Mouse (Mus musculus): ENCODE measurements around the gene Atg4a-ps.

Atg4a-ps gene

DNA sequence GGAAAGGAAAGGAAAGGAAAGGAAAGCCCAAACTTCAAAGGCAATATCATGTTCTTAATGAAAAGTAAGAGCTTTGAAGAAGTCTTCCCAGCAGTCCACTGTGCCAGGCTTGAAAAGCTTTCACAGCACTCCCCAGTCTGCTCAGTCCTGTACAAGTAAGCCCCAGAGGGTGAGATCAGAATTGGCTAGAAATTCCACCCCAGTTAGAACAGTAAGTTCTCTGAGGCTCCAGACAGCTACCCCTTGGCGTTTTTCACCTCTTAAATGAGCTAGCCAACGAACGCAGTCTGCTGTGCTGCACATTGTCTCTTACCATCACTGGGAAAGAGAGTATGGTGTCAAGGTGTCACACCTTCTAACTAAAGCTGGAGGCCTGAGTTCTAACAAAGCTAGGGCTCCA lies 18.2 kb downstream of the Atg4a-ps start:
- DNase-seq (ENCODE audit: low spot score in 2 of 2): no peak

GRCm38 (mm10) chr3:103626481-103626880 lies 19.4 kb downstream of the Atg4a-ps start:
- no peak for DNase-seq (ENCODE audit: low spot score in 2 of 2)

GRCm38 (mm10) chr3:103625169-103625568 lies 20.7 kb downstream of the Atg4a-ps start:
- DNase-seq (ENCODE audit: low spot score in 2 of 2): no peak

DNA sequence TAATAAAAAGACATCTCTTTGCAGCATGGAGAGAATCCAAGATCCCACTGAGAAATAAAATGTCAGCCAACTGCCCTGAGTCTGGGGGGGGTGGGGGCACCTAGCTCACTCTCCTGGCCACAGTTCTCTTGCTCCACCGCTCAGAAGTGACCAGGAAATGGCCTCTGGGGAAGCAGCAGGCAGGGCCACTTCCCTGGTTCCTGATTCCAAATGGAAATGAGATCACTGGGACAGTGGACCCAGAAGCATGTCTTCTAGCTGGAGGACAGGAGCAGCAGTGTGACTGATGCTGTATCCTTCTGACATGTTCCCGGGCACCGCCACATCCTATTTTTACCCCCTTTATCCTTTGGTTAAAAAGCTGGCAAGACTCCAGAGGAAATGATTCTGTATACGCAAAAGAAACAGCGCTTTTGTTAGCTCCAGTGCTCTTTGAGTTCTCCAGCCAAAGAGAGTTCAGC lies 21.2 kb downstream of the Atg4a-ps start:
- DNase-seq (ENCODE audit: low spot score in 2 of 2): no peak

GRCm38 (mm10) chr3:103623893-103624470 lies 21.9 kb downstream of the Atg4a-ps start:
- DNase-seq (ENCODE audit: low spot score in 2 of 2): no peak

DNA sequence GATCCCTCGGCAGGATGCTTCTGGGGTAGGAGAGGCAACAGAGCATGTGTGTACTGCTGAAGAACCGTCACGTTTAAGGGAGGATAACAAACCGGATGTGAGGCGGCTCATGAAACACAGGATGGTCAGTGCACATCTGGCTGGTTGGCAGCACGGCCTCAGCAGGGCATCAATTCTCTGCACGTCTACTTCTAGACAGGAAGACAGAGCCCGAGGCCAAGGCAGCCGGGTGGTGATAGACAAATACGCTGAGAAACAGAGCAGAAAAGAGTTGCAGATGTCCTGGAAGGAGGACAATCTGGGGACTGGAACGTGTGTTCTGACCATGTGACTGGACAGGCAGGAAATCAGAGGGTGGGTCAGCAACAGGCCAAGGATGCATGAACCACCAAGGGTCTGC lies 25.8 kb downstream of the Atg4a-ps start:
- DNase-seq (ENCODE audit: low spot score in 2 of 2): no peak

DNA sequence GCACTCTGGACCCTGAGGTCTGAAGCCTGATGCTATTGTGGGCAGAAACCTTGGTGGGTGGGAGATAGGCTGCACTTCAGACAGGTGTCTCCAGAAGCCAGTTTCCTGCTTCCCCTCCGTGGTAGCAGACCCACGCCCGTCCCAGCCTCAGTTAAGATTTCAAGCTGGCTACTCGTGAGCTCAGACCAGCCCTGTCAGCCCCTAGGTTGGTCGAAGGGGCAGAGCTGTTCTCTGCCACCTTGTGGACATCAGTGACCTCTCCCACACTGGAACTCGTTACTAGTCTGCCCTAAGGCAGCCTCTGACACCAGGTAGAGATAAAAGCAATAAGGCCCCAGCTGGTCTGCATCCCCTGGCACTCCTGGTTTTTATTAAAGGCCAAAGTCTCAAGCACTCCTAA lies 28.9 kb downstream of the Atg4a-ps start:
- no peak for DNase-seq (ENCODE audit: low spot score in 2 of 2)

DNA sequence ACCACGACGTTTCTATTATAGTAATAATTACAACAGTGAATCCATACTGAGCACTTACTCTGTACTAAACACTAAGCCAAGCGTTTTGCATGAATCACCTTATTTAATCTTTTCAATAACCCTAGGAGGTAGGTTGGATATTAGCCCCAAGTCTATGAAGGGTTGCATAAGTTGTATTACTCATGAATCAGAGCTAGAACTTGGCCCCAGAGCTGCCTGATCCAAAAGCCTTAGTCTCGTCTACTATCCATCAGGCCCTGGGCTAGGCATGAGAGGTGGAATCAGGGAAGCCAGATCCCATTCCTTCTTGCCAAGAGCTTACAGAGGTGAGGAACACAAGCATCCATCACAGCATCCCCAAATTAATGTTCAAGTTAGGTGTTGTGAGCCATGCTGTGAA lies 30.2 kb downstream of the Atg4a-ps start:
- DNase-seq (ENCODE audit: low spot score in 2 of 2): no peak

GRCm38 (mm10) chr3:103612636-103613355 lies 33.1 kb downstream of the Atg4a-ps start:
- peak; percentile 33 to 34 for DNase-seq (ENCODE audit: low spot score in 2 of 2)

GRCm38 (mm10) chr3:103610231-103610630 lies 35.6 kb downstream of the Atg4a-ps start:
- DNase-seq (ENCODE audit: low spot score in 2 of 2): no peak

- DNase-seq (ENCODE audit: low spot score in 2 of 2): no peak
These were observed 38.9 kb downstream of the Atg4a-ps start for GRCm38 (mm10) chr3:103606660-103607595.

DNA sequence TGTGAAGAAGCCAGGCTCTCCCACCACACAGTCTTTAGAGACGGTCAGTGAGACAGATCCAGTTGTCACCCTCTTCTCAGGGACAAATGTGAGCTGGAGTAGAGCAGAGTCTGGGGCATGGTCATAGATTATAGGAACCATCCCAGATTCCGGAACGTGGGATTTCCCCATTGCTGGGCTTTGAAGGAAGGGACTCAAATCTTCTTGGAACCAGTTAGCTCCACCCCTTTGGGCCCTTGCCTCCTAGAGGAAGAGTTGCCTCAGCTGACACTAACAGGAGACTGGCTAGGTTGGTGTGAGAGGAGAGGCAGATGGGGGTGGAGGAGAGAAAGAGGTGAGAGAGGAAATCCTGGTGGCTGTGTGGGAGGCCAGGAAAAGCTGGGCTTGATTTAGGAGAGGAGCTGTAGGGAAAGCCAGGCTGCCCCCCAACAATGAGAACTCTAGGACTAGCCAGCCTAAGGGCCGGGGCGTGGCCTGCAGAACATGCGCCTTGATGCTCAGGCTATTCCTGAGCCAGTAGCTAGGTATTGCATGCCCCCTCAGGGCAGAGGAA lies 39.7 kb downstream of the Atg4a-ps start:
- peak; percentile 17 to 35 for DNase-seq (ENCODE audit: low spot score in 2 of 2)

DNA sequence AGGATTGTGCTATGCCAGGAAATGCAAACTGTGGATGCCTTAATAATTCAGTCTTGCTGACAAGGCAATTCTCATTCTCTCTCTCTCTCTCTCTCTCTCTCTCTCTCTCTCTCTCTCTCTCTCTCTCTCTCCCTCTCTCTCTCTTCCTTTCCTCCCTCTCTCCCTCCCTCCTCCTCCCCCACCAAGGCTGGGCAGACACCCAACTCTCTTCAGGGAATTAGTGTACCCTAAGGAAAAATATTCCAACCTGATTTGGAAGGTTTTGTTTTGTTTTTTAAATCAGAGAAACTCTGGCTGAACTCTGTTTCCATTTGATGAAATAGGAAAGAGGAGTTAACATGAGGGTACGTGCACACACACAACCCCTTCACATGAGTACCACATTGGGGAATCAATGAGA lies 44.3 kb downstream of the Atg4a-ps start:
- no peak for DNase-seq (ENCODE audit: low spot score in 2 of 2)

- peak; percentile 68 to 70 for DNase-seq (ENCODE audit: low spot score in 2 of 2)
These were observed 44.9 kb downstream of the Atg4a-ps start for GRCm38 (mm10) chr3:103601011-103601410.

GRCm38 (mm10) chr3:103597586-103597985 lies 48.3 kb downstream of the Atg4a-ps start:
- DNase-seq (ENCODE audit: low spot score in 2 of 2): no peak

DNA sequence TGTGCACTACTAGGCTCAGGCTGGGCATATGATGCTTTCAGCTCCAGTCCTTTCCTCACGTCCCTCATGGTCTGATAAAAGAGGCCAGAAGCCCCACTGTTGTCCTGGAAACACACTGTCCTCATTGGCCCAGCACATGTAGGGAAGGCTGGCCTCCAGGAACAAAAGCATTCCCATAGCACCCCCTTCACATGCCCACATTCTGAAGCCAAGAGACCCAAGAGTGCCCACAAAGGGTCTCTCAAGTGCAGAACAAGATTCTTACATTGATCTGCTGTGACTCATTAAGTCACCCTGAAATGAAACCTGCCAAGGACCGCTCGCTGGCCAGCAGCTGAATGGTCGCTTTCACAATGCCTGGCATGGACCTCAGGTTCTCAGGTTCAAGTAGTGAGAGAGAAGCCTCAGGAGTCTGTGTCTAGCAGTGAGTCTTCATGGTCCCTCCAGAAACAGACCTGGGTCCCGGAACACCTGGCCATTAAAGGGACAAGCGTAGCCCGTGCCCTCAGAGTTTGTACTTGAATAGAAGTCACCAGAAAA lies 50.5 kb downstream of the Atg4a-ps start:
- no peak for DNase-seq (ENCODE audit: low spot score in 2 of 2)
